Mouse (Mus musculus) liver, embryonic 16.5 days (tissue): ENCODE measurements around the gene Klhdc10. TPM values are rescaled to one million over a fixed set of nuclear protein-coding genes. Genes with fewer than 3 reads are reported as not detected.

Experiments
- ATAC-seq: fragments of 200-750 bp; cut with Nextera tagmentation; 2 replicates; pipeline ENCODE4 v1.8.0; 2017; ENCODE audit warnings: low read depth, mild to moderate bottlenecking, moderate number of reproducible peaks, moderate library complexity
- H3K27ac ChIP-seq: fragments of 300-500 bp; sonication (generic); 2 replicates; pipeline ENCODE4 v1.5.1; 2014; ENCODE audit warnings: mild to moderate bottlenecking, low read length
- H3K27me3 ChIP-seq: fragments of 300-500 bp; sonication (generic); 2 replicates; pipeline ENCODE4 v1.6.1; 2014; ENCODE audit warnings: low read depth, low read length, mixed read lengths; ENCODE audit not compliant: control insufficient read depth, insufficient read depth
- H3K36me3 ChIP-seq: fragments of 300-500 bp; sonication (generic); 2 replicates; pipeline ENCODE4 v1.6.1; 2014; ENCODE audit warnings: mild to moderate bottlenecking; ENCODE audit not compliant: control insufficient read depth, insufficient read depth
- H3K4me1 ChIP-seq: fragments of 300-500 bp; sonication (generic); 2 replicates; pipeline ENCODE4 v1.6.1; 2014; ENCODE audit warnings: low read depth, low read length, mixed read lengths; ENCODE audit not compliant: control insufficient read depth
- H3K4me2 ChIP-seq: fragments of 300-500 bp; sonication (generic); 2 replicates; pipeline ENCODE4 v1.6.1; 2014; ENCODE audit warnings: low read depth, low read length, mixed read lengths
- H3K4me3 ChIP-seq: fragments of 300-500 bp; sonication (generic); 2 replicates; pipeline ENCODE4 v1.5.1; 2014; ENCODE audit warnings: low read depth, mild to moderate bottlenecking, low read length
- H3K9ac ChIP-seq: fragments of 300-500 bp; sonication (generic); 2 replicates; pipeline ENCODE4 v1.6.1; 2014; ENCODE audit warnings: low read depth, low read length
- H3K9me3 ChIP-seq: fragments of 300-500 bp; sonication (generic); replicated peaks from 2 replicates; pipeline ENCODE4 v1.6.1; 2016; ENCODE audit warnings: low read length; ENCODE audit not compliant: control insufficient read depth
- WGBS: fragments of 180-500 bp; shearing (Covaris S2); extraction: QIAGEN DNeasy Blood & Tissue Kit; methylation state at CpG from one replicate; pipeline ENCODE4 v1.1.7; 2014; ENCODE audit not compliant: insufficient replicate concordance; 5-methylcytosine and 5-hydroxymethylcytosine counted together
- polyA plus RNA-seq: library from polyadenylated mRNA; unstranded; fragments of >200 nt; fragmentation: Nextera tagmentation; extraction: Ambion mirVana; gene quantifications from 2 replicates; pipeline ENCODE4 v1.2.1, GENCODE M21; 2015

Gene Klhdc10
- polyA plus RNA-seq, 1 experiment from 2014 or later = 7.5 TPM

DNA sequence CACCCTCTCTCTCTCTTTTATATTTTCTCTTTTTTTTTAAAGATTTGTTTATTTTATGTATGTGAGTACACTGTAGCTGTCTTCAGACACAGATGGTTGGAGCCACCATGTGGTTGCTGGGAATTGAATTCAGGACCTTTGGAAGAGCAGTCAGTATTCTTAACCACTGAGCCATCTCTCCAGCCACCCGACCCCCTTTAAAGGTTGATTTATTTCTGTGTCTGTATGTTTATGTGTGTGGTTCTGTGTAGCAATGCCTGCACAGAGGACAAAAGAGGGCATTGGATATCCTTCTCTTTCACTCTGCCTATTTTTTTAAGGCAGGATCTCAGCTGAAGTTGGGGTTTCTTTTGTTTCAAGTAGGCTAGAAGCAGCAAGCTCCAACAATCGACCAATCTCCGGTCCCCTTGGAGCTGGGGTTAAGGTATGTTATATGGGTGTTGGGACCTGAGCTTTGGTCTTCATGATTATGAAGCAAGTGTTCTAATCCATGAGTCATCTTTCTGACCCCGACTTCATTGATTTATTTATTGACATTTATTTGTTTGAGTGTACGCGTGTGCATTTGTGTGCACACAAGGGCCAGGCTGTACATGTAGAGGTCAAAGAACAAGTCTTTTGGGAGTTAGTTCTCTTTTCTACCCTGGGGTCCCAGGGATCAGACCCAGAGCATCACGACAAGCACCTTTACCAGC lies 7.9 kb downstream of the Klhdc10 start:
- WGBS = 71% methylated on average over 7 of the region's 7 CpGs
- no peaks in the 10 kb centered on the region for H3K36me3 ChIP-seq
- peak; percentile 60 for ATAC-seq
- H3K9me3 ChIP-seq = no peaks in the 10 kb centered on the region
- no peaks in the 10 kb centered on the region for H3K27me3 ChIP-seq
- peak overlapping the region; percentile 25; the same call in 1 of the 2 replicates for H3K27ac ChIP-seq
- H3K4me1 ChIP-seq = peaks cover under 1% of the 10 kb centered on the region; the same call in 1 of the 2 replicates
- H3K4me2 ChIP-seq = no peak overlapping the region
- H3K4me3 ChIP-seq = no peak overlapping the region
- no peak overlapping the region for H3K9ac ChIP-seq

DNA sequence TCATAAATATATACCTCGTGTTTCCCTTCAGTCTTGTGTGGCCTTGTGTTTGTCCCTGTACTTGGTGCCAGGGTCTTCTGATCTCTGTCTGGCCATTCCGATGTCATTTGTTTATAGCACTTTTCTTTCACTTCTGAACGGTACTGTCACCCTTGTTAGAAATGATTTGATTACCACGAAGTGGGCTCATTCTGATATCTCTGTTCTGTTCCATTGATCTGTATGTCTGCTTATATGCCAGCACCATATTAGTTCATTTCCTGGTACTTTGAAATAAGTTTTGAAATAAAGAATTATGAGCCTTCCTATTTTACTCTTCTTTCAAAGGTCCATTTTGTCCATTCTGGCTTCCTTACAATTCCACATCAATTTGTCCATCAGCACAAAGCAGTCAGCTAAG lies 9.6 kb downstream of the Klhdc10 start:
- Histone ChIP-seq H3K27ac (no peak overlapping the region), H3K4me1 (no peaks in the 10 kb centered on the region; the same call in 1 of the 2 replicates), H3K4me2 (no peak overlapping the region), H3K4me3 (no peak overlapping the region), H3K27me3 (no peaks in the 10 kb centered on the region), H3K36me3 (no peaks in the 10 kb centered on the region), H3K9me3 (no peaks in the 10 kb centered on the region), H3K9ac (no peak overlapping the region)
- no peak for ATAC-seq
- WGBS = 71% methylated on average over 4 of the region's 4 CpGs

DNA sequence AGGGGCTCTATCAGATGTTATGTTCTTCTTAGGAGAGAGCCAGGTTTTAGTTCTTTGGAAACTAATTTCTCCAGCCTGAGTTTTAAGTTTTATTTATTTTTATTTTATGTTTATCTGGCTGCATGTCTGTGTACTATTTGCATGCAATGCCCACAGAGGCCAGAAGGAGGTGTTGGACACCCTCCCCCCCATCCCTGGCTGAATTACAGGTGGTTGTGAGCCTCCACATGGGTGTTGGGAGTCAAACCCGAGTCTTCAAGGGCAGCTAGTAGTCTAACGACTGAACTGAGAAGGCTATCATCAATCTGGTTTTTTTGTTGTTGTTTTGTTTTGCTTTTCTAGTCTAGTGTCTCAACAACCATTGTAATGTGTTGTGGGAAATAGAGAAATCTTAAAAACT lies 14.5 kb downstream of the Klhdc10 start:
- Histone ChIP-seq H3K9me3 (no peaks in the 10 kb centered on the region), H3K27me3 (no peaks in the 10 kb centered on the region), H3K9ac (no peak overlapping the region), H3K4me3 (no peak overlapping the region), H3K27ac (no peak overlapping the region), H3K36me3 (0 out of 2 replicates have a peak, but pooled peaks cover under 1% of the 10 kb centered on the region), H3K4me2 (no peak overlapping the region), H3K4me1 (no peaks in the 10 kb centered on the region)
- WGBS = 80% methylated on average over 2 of the region's 2 CpGs
- no peak for ATAC-seq

DNA sequence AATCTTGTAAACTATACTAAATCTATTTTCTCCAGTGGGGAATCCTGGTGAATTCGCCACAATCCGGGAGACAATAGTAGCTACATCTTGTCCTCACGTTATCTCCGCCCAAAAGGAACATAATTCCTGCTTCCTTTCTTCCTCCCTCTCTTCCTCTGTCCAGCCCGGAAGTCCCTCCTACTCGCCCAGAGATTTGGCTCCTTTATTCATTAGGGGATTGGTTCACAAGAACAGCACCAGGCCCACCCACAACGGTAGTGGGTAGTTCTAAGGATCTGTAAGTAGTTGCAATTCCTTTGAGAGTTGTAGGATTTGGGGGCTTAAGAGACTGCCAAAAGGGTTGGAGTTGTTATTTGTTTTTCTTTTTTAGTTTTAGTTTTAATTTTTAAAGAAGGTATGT lies 15.1 kb downstream of the Klhdc10 start:
- Histone ChIP-seq H3K4me1 (no peaks in the 10 kb centered on the region), H3K27ac (no peak overlapping the region), H3K9ac (no peak overlapping the region), H3K27me3 (no peaks in the 10 kb centered on the region), H3K36me3 (0 out of 2 replicates have a peak, but pooled peaks cover 4% of the 10 kb centered on the region), H3K4me2 (no peak overlapping the region), H3K4me3 (no peak overlapping the region), H3K9me3 (no peaks in the 10 kb centered on the region)
- WGBS = 74% methylated on average over 7 of the region's 7 CpGs
- no peak for ATAC-seq

DNA sequence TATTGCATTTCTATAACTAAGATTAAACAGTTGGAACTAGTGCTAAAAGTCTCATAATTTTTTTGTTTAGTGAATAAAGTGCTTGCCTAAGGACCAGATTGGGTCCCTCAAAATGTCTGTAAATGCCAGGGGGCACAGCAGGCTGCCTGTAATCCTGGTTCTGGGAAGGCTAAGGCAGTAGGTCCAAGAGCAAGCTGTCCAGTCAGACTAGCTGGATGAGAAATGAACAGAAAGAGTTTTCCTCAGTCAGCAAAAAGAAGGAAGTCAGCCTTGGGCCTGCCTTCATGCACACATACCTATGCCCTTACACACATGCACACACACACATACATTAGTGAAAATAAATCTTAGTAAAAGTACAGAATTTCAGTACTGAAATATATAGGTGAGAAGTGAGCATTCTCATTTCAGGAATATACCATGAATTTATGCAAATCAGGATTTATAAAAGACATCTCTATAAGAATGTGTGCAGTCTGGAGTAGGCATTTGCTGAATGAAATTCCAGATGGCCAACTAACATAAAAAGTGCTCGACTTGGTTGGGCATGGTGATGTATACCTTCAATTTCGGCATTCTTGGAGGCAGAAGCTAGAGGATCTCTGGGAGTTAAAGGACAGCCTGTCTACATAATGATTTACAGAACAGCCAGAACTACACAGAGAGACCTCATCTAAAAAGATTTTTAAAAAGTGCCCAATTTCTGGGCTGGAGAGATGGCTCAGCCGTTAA lies 31.0 kb downstream of the Klhdc10 start:
- Histone ChIP-seq H3K4me2 (no peak overlapping the region), H3K4me1 (peaks cover 2% of the 10 kb centered on the region; the same call in 1 of the 2 replicates), H3K27me3 (no peaks in the 10 kb centered on the region), H3K36me3 (no peaks in the 10 kb centered on the region), H3K9me3 (no peaks in the 10 kb centered on the region), H3K27ac (no peak overlapping the region), H3K4me3 (no peak overlapping the region), H3K9ac (no peak overlapping the region)
- no peak for ATAC-seq
- 60% methylated on average over 3 of the region's 3 CpGs for WGBS

DNA sequence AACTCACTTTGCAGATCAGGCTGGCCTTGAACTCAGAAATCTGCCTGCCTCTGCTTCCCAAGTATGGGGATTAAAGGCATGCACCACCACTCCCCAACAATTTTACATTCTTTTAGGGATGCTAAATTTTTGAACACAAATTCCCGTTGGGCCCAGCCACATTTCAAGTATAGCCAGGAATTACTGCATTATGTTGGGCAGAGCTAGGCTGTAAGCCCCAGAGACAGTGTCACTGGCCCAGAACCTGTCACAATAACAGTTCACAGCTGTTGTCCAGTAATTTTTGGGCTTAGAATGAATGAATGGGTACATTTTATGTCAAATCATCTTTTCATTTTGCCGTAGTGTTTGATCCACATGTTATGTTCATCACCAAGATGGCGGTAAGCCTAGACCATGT lies 34.8 kb downstream of the Klhdc10 start:
- WGBS = 80% methylated on average over 3 of the region's 3 CpGs
- H3K9ac ChIP-seq = no peak overlapping the region
- peaks cover 2% of the 10 kb centered on the region; the same call in 1 of the 2 replicates for H3K4me1 ChIP-seq
- H3K4me2 ChIP-seq = no peak overlapping the region
- H3K4me3 ChIP-seq = no peak overlapping the region
- H3K36me3 ChIP-seq = peaks cover under 1% of the 10 kb centered on the region; the same call in 1 of the 2 replicates
- H3K9me3 ChIP-seq = no peaks in the 10 kb centered on the region
- H3K27ac ChIP-seq = peak overlapping the region; percentile 58
- ATAC-seq = no peak
- H3K27me3 ChIP-seq = no peaks in the 10 kb centered on the region

DNA sequence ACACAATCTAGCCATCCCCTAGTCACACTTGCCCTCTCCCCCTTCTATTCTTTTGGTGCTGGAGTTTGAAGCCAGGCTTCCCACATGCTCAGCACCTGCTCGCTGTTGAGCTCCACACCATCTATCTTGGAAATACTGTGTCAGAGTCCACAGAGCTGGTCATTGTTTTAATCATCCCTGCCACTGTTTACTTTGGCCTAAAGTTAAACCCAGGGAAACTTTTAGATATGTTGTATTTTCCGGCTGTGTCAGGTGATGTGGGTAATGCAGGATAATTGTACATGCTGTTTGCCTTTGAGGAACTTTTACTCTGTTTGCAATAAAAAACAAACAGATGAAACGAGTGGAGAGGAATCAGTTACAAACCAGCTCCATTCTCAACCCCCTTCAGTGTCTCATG lies 35.4 kb downstream of the Klhdc10 start:
- Histone ChIP-seq H3K36me3 (peaks cover 4% of the 10 kb centered on the region; the same call in 1 of the 2 replicates), H3K27ac (peak overlapping the region; percentile 78), H3K27me3 (no peaks in the 10 kb centered on the region), H3K4me3 (no peak overlapping the region), H3K9me3 (no peaks in the 10 kb centered on the region), H3K4me2 (no peak overlapping the region), H3K4me1 (peaks cover 2% of the 10 kb centered on the region; the same call in 1 of the 2 replicates), H3K9ac (no peak overlapping the region)
- WGBS = 65% methylated on average over 3 of the region's 3 CpGs
- ATAC-seq = peak; percentile 85

DNA sequence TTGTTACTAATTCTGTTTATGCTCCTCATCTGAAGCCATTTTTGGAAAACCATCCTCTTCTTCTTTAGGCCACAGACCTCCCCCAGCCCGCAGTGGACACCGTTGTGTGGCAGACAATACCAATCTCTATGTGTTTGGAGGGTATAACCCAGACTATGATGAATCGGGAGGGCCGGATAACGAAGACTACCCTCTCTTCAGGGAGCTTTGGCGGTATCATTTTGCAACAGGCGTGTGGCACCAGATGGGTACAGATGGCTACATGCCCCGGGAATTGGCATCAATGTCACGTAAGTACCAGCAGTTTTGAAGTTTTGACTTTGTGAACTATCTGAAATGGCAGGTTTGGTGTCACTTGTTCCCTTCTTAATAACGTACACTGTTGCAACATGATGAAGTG lies 37.9 kb downstream of the Klhdc10 start:
- Histone ChIP-seq H3K9me3 (no peaks in the 10 kb centered on the region), H3K36me3 (peaks cover 7% of the 10 kb centered on the region; the same call in 1 of the 2 replicates), H3K27me3 (no peaks in the 10 kb centered on the region), H3K9ac (no peak overlapping the region), H3K4me1 (peaks cover 2% of the 10 kb centered on the region; the same call in 1 of the 2 replicates), H3K4me3 (no peak overlapping the region), H3K4me2 (no peak overlapping the region), H3K27ac (no peak overlapping the region)
- WGBS = 91% methylated on average over 10 of the region's 10 CpGs
- ATAC-seq = no peak

DNA sequence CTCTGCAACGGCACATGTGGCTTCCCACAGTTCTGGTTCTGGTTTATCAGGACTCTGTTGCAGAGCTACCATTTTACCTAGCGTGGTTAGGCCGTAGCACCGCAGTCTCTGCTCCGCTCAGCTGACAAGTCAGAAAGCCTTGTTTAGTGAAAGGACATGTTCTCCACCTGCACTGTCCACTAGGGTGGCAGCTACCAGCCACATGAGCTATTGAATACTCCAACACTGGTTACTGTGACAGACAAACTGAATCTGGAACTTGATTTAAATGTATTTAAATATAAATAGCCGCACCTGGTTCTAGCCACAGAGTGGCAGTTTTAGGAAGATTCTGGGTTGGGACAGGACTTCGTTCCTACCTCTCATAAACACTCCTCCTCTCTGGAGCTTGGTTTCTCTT lies 55.3 kb downstream of the Klhdc10 start:
- Histone ChIP-seq H3K9ac (no peak overlapping the region), H3K4me2 (no peak overlapping the region), H3K27me3 (no peaks in the 10 kb centered on the region), H3K4me3 (no peak overlapping the region), H3K27ac (no peak overlapping the region), H3K9me3 (no peaks in the 10 kb centered on the region), H3K4me1 (peaks cover 17% of the 10 kb centered on the region), H3K36me3 (no peaks in the 10 kb centered on the region)
- WGBS = 85% methylated on average over 7 of the region's 7 CpGs
- ATAC-seq = no peak
